Mouse (Mus musculus) MEL (cell line): Measurements from ENCODE around the gene Epc2.

Experiments used
- CTCF ChIP-seq, 3 experiments: IDR thresholded peaks in 2 of 3; conservative IDR thresholded peaks in 1 of 3; 2 replicates each; pipeline ENCODE4 v1.5.1; 2011 to 2012; ENCODE audit warnings: low read length in 3 of 3, low read depth in 2 of 3, mild to moderate bottlenecking in 2 of 3, improper control_type of control experiment in 1 of 3, inconsistent platforms in 1 of 3, mixed read lengths in 1 of 3, moderate library complexity in 1 of 3; ENCODE audit not compliant: control insufficient read depth in 1 of 3, insufficient read depth in 1 of 3, poor library complexity in 1 of 3, severe bottlenecking in 1 of 3
- E2F4 ChIP-seq: IDR thresholded peaks from 2 replicates; pipeline ENCODE4 v1.6.1; 2011; ENCODE audit warnings: low read depth, low read length, improper control_type of control experiment, borderline replicate concordance
- GABPA ChIP-seq: IDR thresholded peaks from 2 replicates; pipeline ENCODE4 v1.6.1; 2012; ENCODE audit warnings: low read depth, mild to moderate bottlenecking, inconsistent platforms, low read length, improper control_type of control experiment, moderate library complexity
- GATA1 ChIP-seq: IDR thresholded peaks from 2 replicates; pipeline ENCODE4 v1.6.1; 2011; ENCODE audit warnings: low read depth, low read length, improper control_type of control experiment
- HCFC1 ChIP-seq: IDR thresholded peaks from 2 replicates; pipeline ENCODE4 v1.6.1; 2012; ENCODE audit warnings: low read depth, mild to moderate bottlenecking, inconsistent platforms, low read length, improper control_type of control experiment, moderate library complexity
- JUND ChIP-seq: IDR thresholded peaks from 2 replicates; pipeline ENCODE4 v1.6.1; 2011; ENCODE audit warnings: low read depth, mild to moderate bottlenecking, improper control_type of control experiment, low read length
- POLR2A ChIP-seq, 2 experiments: IDR thresholded peaks; 2 replicates each; pipeline ENCODE4 v1.6.1; 2011 to 2012; ENCODE audit warnings: low read length in 2 of 2, mild to moderate bottlenecking in 2 of 2, control low read depth in 1 of 2, improper control_type of control experiment in 1 of 2, low read depth in 1 of 2, moderate library complexity in 1 of 2; ENCODE audit not compliant: control insufficient read depth in 1 of 2, insufficient read depth in 1 of 2, poor library complexity in 1 of 2
- SMC3 ChIP-seq: IDR thresholded peaks from 2 replicates; pipeline ENCODE4 v1.6.1; 2011; ENCODE audit warnings: low read depth, low read length, improper control_type of control experiment
- ZMIZ1 ChIP-seq: IDR thresholded peaks from 2 replicates; pipeline ENCODE4 v1.6.1; 2012; ENCODE audit warnings: low read depth, mild to moderate bottlenecking, inconsistent platforms, low read length, improper control_type of control experiment, moderate library complexity
- ZNF384 ChIP-seq: IDR thresholded peaks from 2 replicates; pipeline ENCODE4 v1.6.1; 2012; ENCODE audit warnings: low read depth, mild to moderate bottlenecking, inconsistent platforms, low read length, improper control_type of control experiment

GRCm38 (mm10) chr2:49431015-49431414, 20.3 kb upstream of the Epc2 start:
- TF ChIP-seq E2F4, result no peak
- no peak for TF ChIP-seq SMC3
- no peak for TF ChIP-seq GABPA
- TF ChIP-seq CTCF (IDR thresholded peaks at IDR 0.05 in 2 of 3, conservative IDR thresholded peaks at IDR 0.05 in 1 of 3; ENCODE audit: control insufficient read depth in 1 of 3, insufficient read depth in 1 of 3, low read depth in 2 of 3, low read length in 3 of 3, poor library complexity in 1 of 3, severe bottlenecking in 1 of 3), result no peak
- TF ChIP-seq ZMIZ1, result no peak
- no peak for TF ChIP-seq HCFC1
- TF ChIP-seq POLR2A (IDR thresholded peaks at IDR 0.05; ENCODE audit: control insufficient read depth in 1 of 2, insufficient read depth in 1 of 2, low read depth in 1 of 2, low read length in 2 of 2, poor library complexity in 1 of 2), result no peak
- TF ChIP-seq ZNF384, result no peak
- TF ChIP-seq GATA1, result no peak
- no peak for TF ChIP-seq JUND
